Comparison of ENCODE assay signal across 11 mouse cellular contexts in the genomic region with DNA sequence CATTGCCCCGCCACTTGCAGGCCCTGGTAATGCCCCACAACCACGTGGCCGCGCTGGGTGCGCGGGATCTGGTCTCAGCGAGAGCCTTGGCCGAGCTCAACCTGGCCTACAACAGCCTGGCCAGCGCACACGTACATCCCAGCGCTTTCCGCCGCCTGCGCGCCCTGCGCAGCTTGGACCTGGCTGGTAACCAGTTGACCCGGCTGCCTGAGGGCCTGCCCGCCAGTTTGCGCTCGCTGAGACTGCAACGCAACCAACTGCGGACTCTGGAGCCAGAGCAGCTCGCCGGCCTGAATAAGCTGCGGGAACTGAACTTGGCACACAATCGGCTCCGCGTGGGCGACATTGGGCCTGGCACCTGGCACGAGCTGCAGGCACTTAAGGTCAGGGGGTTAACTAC. TPM values are rescaled to one million over a fixed set of nuclear protein-coding genes. Genes with fewer than 3 reads are reported as not detected.
DNase-seq lines count a peak whose midpoint lies in the region; ATAC-seq and TF ChIP-seq lines count a peak whose summit lies in the region.
"Had no signal": no experiment of that assay in that cellular context is flagged by ENCODE, and none has a peak within 500 bp of the region (broad histone marks: within the 10 kb centered on the region; RNA-seq: fewer than 3 reads in every experiment).

No protein-coding gene starts in this region.

- ATAC-seq in forebrain, embryonic 14.5 days = no peak
- ATAC-seq in forebrain, embryonic 16.5 days = no peak
- ATAC-seq: liver, embryonic 12.5 days had no signal

- H3K36me3 ChIP-seq in forebrain, embryonic 14.5 days (ENCODE audit: control insufficient read depth, insufficient read depth, low read length) = peaks cover 44% of the 10 kb centered on the region
- H3K36me3 ChIP-seq in forebrain, embryonic 16.5 days (ENCODE audit: control insufficient read depth, insufficient read depth) = peaks cover 15% of the 10 kb centered on the region
- H3K36me3 ChIP-seq in E14TG2a.4 (ENCODE audit: insufficient read depth, low read length) = peaks cover 40% of the 10 kb centered on the region

- H3K27me3 ChIP-seq in forebrain, embryonic 14.5 days (replicated peaks; ENCODE audit: control insufficient read depth, insufficient read depth, low read length) = no peaks in the 10 kb centered on the region
- H3K27me3 ChIP-seq in forebrain, embryonic 16.5 days (replicated peaks; ENCODE audit: control insufficient read depth, insufficient read depth, low read length) = no peaks in the 10 kb centered on the region
- H3K27me3 ChIP-seq in E14TG2a.4 (ENCODE audit: insufficient read depth, low read length) = peaks cover 21% of the 10 kb centered on the region

- H3K4me1 ChIP-seq in forebrain, embryonic 14.5 days (ENCODE audit: control insufficient read depth, insufficient read depth, low read length) = no peaks in the 10 kb centered on the region
- H3K4me1 ChIP-seq in forebrain, embryonic 16.5 days (replicated peaks; ENCODE audit: control insufficient read depth, insufficient read depth, low read length) = no peaks in the 10 kb centered on the region
- peaks cover 73% of the 10 kb centered on the region for H3K4me1 ChIP-seq in E14TG2a.4 (replicated peaks; ENCODE audit: low read depth, low read length)
- H3K4me1 ChIP-seq: neural tube, embryonic 12.5 days had no signal

- no peak overlapping the region for H3K27ac ChIP-seq in forebrain, embryonic 14.5 days (ENCODE audit: low read depth, low read length)
- no peak overlapping the region for H3K27ac ChIP-seq in forebrain, embryonic 16.5 days (ENCODE audit: low read length)
- H3K27ac ChIP-seq: heart, adult 2 months; liver, embryonic 12.5 days; neural tube, embryonic 12.5 days had no signal

- DNase-seq in forebrain, embryonic 14.5 days (ENCODE audit: low spot score) = no peak
- DNase-seq in cerebellum, adult 11-12 months = peak; percentile 86
- DNase-seq in kidney, adult 8-10 months = peak; percentile 29 to 58
- DNase-seq in ovary, adult 18-20 months (ENCODE audit: low spot score) = no peak
- no peak for DNase-seq in T-cell, adult 2 months (ENCODE audit: low spot score)
- no peak for DNase-seq in frontal cortex, postnatal 36 days (ENCODE audit: low spot score in 2 of 2)

- no peak overlapping the region for H3K4me3 ChIP-seq in forebrain, embryonic 14.5 days (ENCODE audit: low read depth, low read length)
- H3K4me3 ChIP-seq in forebrain, embryonic 16.5 days (replicated peaks; ENCODE audit: low read length) = no peak overlapping the region
- H3K4me3 ChIP-seq in E14TG2a.4 (replicated peaks; ENCODE audit: low read length) = peak overlapping the region; percentile 77
- H3K4me3 ChIP-seq: heart, adult 2 months; liver, embryonic 12.5 days; neural tube, embryonic 12.5 days had no signal

- H3K9ac ChIP-seq in forebrain, embryonic 14.5 days (ENCODE audit: low read length) = peak overlapping the region; percentile 46; the same call in 1 of the 2 replicates
- no peak overlapping the region for H3K9ac ChIP-seq in forebrain, embryonic 16.5 days (replicated peaks; ENCODE audit: low read depth, low read length)
- H3K9ac ChIP-seq: liver, embryonic 12.5 days; neural tube, embryonic 12.5 days had no signal

- no peak for TF ChIP-seq CTCF in E14TG2a.4 (conservative IDR thresholded peaks at IDR 0.05; ENCODE audit: low read length)

- H3K9me3 ChIP-seq in forebrain, embryonic 14.5 days (replicated peaks; ENCODE audit: control insufficient read depth, low read length) = no peaks in the 10 kb centered on the region
- no peaks in the 10 kb centered on the region for H3K9me3 ChIP-seq in forebrain, embryonic 16.5 days (ENCODE audit: control insufficient read depth, low read length)
- no peaks in the 10 kb centered on the region for H3K9me3 ChIP-seq in E14TG2a.4 (ENCODE audit: low read length)
- H3K9me3 ChIP-seq: liver, embryonic 12.5 days; neural tube, embryonic 12.5 days had no signal

- H3K4me2 ChIP-seq in forebrain, embryonic 14.5 days (ENCODE audit: low read length) = no peak overlapping the region
- no peak overlapping the region for H3K4me2 ChIP-seq in forebrain, embryonic 16.5 days (ENCODE audit: low read length)
- H3K4me2 ChIP-seq: liver, embryonic 12.5 days; neural tube, embryonic 12.5 days had no signal

- WGBS in forebrain, embryonic 14.5 days = 49% methylated on average over 30 of the region's 30 CpGs
- WGBS in forebrain, embryonic 16.5 days = 41% methylated on average over 30 of the region's 30 CpGs

RNA-seq across cellular contexts. Expression of gene Podnl1, which starts 5.0 kb away (rescaled TPM):
- 0.22 and 0.23 TPM in 2 replicates for polyA plus RNA-seq in forebrain, embryonic 14.5 days (2014; fragmentation: Nextera tagmentation; extraction: Ambion mirVana)
- 0.31 and 0.38 TPM in 2 replicates for polyA plus RNA-seq in forebrain, embryonic 16.5 days (2015; fragmentation: Nextera tagmentation; extraction: Ambion mirVana)

RNA-seq across cellular contexts. Expression of gene Cc2d1a, which starts 16.9 kb away (rescaled TPM):
- 14.7 and 21.7 TPM in 2 replicates for polyA plus RNA-seq in forebrain, embryonic 14.5 days (2014; fragmentation: Nextera tagmentation; extraction: Ambion mirVana)
- polyA plus RNA-seq in forebrain, embryonic 16.5 days (2015; fragmentation: Nextera tagmentation; extraction: Ambion mirVana) = 35.4 and 43.8 TPM in 2 replicates

RNA-seq across cellular contexts. Expression of gene 4930432K21Rik, which starts 17.0 kb away (rescaled TPM):
- 1.7 and 2.3 TPM in 2 replicates for polyA plus RNA-seq in forebrain, embryonic 14.5 days (2014; fragmentation: Nextera tagmentation; extraction: Ambion mirVana)
- polyA plus RNA-seq in forebrain, embryonic 16.5 days (2015; fragmentation: Nextera tagmentation; extraction: Ambion mirVana) = 2.6 and 3.5 TPM in 2 replicates

RNA-seq across cellular contexts. Expression of gene Dcaf15, which starts 26.2 kb away (rescaled TPM):
- 15.8 and 17.8 TPM in 2 replicates for polyA plus RNA-seq in forebrain, embryonic 14.5 days (2014; fragmentation: Nextera tagmentation; extraction: Ambion mirVana)
- 16.0 and 20.6 TPM in 2 replicates for polyA plus RNA-seq in forebrain, embryonic 16.5 days (2015; fragmentation: Nextera tagmentation; extraction: Ambion mirVana)

RNA-seq across cellular contexts. Expression of gene Nanos3, which starts 54.2 kb away (rescaled TPM):
- polyA plus RNA-seq in forebrain, embryonic 14.5 days (2014; fragmentation: Nextera tagmentation; extraction: Ambion mirVana) = 4.5 and 8.3 TPM in 2 replicates
- 3.2 and 4.7 TPM in 2 replicates for polyA plus RNA-seq in forebrain, embryonic 16.5 days (2015; fragmentation: Nextera tagmentation; extraction: Ambion mirVana)

Comparison
In these comparisons a context has a peak if more than half of its experiments do, and no peak if none do; other contexts are left out.
1. DNase-seq: peak in cerebellum, adult 11-12 months (single experiment) and kidney, adult 8-10 months (2 of 2); none in forebrain, embryonic 14.5 days (single experiment), ovary, adult 18-20 months (single experiment), T-cell, adult 2 months (single experiment) and frontal cortex, postnatal 36 days (0 of 2).